Mouse (Mus musculus) erythroblast, embryonic 14.5 days (primary cell): Measurements from ENCODE around the gene Tacr1. TPM values are rescaled to one million over a fixed set of nuclear protein-coding genes. Genes with fewer than 3 reads are reported as not detected.

Source experiments
- H3K27me3 ChIP-seq: 2 replicates; pipeline ENCODE4 v1.6.1; 2012; ENCODE audit warnings: inconsistent platforms; ENCODE audit not compliant: control insufficient read depth
- H3K36me3 ChIP-seq: 2 replicates; pipeline ENCODE4 v1.6.1; 2012; ENCODE audit warnings: mild to moderate bottlenecking, inconsistent platforms; ENCODE audit not compliant: control insufficient read depth
- H3K4me1 ChIP-seq: 2 replicates; pipeline ENCODE4 v1.6.1; 2012; ENCODE audit warnings: inconsistent platforms; ENCODE audit not compliant: control insufficient read depth
- H3K4me3 ChIP-seq: replicated peaks from 2 replicates; pipeline ENCODE3; 2012; ENCODE audit warnings: moderate library complexity, mild to moderate bottlenecking, inconsistent platforms
- H3K9me3 ChIP-seq: 2 replicates; pipeline ENCODE4 v1.6.1; 2012; ENCODE audit warnings: low read length, inconsistent platforms, mixed read lengths; ENCODE audit not compliant: control insufficient read depth
- GATA1 ChIP-seq: IDR thresholded peaks from 2 replicates; pipeline ENCODE4 v1.6.1; 2012; ENCODE audit warnings: low read length, inconsistent platforms, mixed read lengths
- TAL1 ChIP-seq: IDR thresholded peaks from 3 replicates; pipeline ENCODE4 v1.6.1; 2012; ENCODE audit warnings: low read length, inconsistent platforms, mixed read lengths
- polyA plus RNA-seq: library from polyadenylated mRNA; stranded (reverse); fragments of >175 nt; gene quantifications from 2 replicates; pipeline ENCODE4 v1.2.3, GENCODE M21; 2012

The Tacr1 gene
- polyA plus RNA-seq, 1 experiment, result not detected

DNA sequence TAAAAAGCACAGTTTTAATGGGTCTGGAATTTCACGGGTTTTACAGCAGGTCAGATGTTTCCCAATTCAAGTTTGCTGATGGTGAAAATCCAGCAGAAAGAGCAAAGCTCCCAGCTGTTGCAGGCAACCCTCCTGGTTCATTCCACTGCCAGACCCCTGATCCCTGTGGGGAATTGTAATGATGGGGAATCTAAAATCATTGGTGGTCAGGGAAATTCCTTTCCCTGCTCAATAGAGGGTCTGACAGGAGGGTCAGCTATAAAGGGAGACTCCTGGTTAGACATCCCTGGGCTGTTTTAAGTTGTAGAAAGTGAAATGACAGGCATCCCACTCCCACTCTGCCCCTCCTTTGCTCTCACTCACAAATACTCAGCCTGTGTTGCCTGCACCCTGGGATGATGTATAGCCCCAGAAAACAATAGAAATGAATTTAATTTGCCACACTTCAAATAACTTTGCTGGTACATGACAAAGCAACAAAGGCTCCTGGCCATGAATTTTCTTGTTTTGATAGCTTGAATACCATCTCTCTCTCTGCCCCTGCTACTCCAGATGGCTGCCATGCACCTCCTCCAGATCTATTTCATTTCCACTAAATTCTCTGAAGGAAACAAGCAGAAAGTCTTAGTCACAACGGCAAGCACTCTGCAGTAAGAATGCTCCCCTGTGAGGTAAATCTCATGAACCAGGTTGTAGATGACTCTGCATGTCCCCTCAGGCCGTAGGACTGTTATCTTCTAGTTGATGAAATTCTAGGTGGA, 123.2 kb downstream of the Tacr1 start:
- Histone ChIP-seq H3K27me3 (no peaks in the 10 kb centered on the region), H3K36me3 (no peaks in the 10 kb centered on the region), H3K4me1 (no peaks in the 10 kb centered on the region), H3K4me3 (no peak overlapping the region), H3K9me3 (no peaks in the 10 kb centered on the region)
- TF ChIP-seq TAL1 (no peak), GATA1 (no peak)

DNA sequence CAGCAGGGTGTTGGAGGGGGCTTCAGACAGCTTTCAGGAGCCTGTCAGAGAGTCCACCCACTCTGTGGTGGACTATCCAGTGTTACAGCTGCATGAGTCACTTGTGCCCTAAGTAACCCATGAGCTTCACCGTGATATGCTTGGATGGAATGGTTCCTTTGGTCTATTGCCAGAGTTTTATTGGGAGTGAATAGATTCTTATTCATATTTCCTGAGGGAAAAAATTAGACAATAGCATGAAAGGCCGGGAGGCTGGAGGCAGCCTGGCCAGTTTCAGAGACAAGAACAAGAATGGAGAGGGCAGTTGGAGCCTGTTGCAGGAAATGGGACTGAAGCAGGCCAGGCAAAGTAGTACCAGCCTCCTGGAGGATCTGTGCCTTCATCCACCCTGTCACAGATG, 126.5 kb downstream of the Tacr1 start:
- H3K36me3 ChIP-seq, result no peaks in the 10 kb centered on the region
- TF ChIP-seq TAL1 (no peak), GATA1 (no peak)
- no peaks in the 10 kb centered on the region for H3K27me3 ChIP-seq
- no peak overlapping the region for H3K4me3 ChIP-seq
- H3K4me1 ChIP-seq, result no peaks in the 10 kb centered on the region
- H3K9me3 ChIP-seq, result no peaks in the 10 kb centered on the region

DNA sequence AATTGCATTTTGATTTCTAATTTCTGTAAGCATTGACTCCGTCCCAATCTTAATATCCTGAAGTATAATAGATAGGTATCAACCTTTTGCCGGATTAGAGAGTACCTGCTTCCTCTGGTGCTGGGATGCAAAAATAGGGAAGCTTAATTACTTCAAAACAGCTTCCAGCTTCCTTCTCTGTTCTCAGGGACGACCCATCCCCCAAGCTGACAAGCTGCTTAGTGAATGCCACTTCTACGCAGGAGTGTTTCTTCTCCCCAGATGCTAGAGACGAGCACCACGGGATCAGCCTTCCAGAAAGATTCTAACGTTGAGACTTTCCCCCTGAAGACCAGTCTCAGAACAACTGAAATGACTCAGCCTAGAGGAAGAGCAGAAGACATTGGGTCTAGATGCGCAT, 134.5 kb downstream of the Tacr1 start:
- Histone ChIP-seq H3K4me1 (no peaks in the 10 kb centered on the region), H3K36me3 (no peaks in the 10 kb centered on the region), H3K27me3 (0 out of 2 replicates have a peak, but pooled peaks cover 3% of the 10 kb centered on the region), H3K4me3 (no peak overlapping the region), H3K9me3 (no peaks in the 10 kb centered on the region)
- no peak for TF ChIP-seq TAL1
- TF ChIP-seq GATA1, result no peak

DNA sequence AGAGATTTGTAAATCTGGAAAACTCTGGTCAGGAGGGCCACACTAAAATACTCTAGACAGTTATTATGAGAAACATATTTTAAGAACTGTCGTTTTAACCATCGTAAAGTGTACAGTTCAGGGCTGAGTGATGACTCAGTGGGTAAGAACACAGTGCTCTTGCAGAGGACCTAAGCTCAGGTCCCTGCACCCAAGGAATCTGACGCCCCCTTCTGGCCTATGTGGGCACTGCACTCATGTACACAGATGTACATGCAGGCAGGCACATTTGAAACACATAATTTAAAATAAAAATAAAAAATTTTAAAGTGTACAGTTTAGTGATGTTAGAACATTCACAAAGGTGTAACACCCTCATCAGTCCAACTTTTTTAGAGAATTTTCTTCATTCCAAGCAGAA, 147.1 kb downstream of the Tacr1 start:
- Histone ChIP-seq H3K9me3 (peaks cover 14% of the 10 kb centered on the region), H3K27me3 (no peaks in the 10 kb centered on the region), H3K36me3 (no peaks in the 10 kb centered on the region), H3K4me1 (no peaks in the 10 kb centered on the region), H3K4me3 (no peak overlapping the region)
- TF ChIP-seq TAL1 (no peak), GATA1 (no peak)

DNA sequence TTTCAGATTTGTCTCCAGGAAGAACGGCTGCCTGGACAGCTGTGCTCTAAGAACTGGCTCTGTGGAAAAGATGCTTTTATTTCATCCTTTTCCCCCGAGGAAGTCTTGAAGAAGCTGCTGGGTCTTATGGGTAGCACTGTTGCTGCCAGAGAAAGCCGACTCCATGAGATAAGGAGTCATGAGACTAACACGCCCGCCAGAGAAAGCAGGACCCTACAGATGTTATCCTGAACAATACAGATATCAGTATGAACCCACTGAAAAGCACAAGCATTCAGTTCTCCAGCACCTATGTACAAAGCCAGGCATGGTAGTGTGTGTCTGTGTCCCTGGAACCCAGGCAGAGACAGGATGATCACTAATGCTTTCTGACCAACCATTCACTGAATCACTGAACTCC, 173.3 kb downstream of the Tacr1 start:
- H3K27me3 ChIP-seq, result no peaks in the 10 kb centered on the region
- peaks cover 58% of the 10 kb centered on the region for H3K4me1 ChIP-seq
- TF ChIP-seq GATA1 (peak; percentile 65), TAL1 (peak; percentile 80)
- no peaks in the 10 kb centered on the region for H3K36me3 ChIP-seq
- H3K4me3 ChIP-seq, result peak overlapping the region; percentile 38
- H3K9me3 ChIP-seq, result 0 out of 2 replicates have a peak, but pooled peaks cover under 1% of the 10 kb centered on the region

DNA sequence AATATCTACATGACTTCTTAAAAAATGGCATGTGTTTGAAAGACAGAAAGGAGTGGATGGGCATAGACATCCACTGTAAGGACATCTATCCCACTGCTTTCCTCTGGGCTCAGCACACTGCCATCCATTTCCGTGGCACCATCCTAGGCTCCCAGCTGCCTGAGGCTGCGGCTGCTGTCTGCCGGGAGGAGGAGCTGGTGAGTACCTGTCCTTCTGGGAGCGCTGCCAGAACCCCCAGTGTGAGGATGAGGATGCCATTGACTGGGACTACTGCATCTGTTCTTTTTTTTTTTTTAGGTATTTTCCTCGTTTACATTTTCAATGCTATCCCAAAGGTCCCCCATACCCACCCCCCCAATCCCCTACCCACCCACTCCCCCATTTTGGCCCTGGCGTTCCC, 183.3 kb downstream of the Tacr1 start:
- Histone ChIP-seq H3K36me3 (no peaks in the 10 kb centered on the region), H3K9me3 (0 out of 2 replicates have a peak, but pooled peaks cover 2% of the 10 kb centered on the region), H3K4me1 (peaks cover 3% of the 10 kb centered on the region; the same call in 1 of the 2 replicates), H3K4me3 (no peak overlapping the region), H3K27me3 (no peaks in the 10 kb centered on the region)
- TF ChIP-seq TAL1 (no peak), GATA1 (no peak)

DNA sequence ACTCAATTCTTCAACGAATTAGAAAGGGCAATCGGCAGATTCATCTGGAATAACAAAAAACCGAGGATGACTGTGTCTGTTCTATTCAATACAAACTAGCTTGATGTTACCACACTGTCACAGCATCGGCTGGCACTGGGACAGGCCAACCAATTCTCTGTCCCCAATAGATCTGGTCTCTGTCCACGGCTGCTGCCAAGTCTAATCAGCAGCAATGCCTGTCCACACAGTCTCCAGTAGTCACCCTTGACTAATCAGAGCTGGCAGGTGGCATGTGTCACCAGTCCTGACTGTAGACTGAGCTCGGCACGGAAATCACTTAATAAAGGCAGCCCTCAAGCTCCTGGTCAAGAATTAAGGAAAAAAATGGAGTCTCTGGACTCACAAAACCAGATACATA, 187.3 kb downstream of the Tacr1 start:
- Histone ChIP-seq H3K4me3 (no peak overlapping the region), H3K27me3 (0 out of 2 replicates have a peak, but pooled peaks cover 3% of the 10 kb centered on the region), H3K4me1 (no peaks in the 10 kb centered on the region), H3K36me3 (no peaks in the 10 kb centered on the region), H3K9me3 (no peaks in the 10 kb centered on the region)
- TF ChIP-seq GATA1 (no peak), TAL1 (no peak)

DNA sequence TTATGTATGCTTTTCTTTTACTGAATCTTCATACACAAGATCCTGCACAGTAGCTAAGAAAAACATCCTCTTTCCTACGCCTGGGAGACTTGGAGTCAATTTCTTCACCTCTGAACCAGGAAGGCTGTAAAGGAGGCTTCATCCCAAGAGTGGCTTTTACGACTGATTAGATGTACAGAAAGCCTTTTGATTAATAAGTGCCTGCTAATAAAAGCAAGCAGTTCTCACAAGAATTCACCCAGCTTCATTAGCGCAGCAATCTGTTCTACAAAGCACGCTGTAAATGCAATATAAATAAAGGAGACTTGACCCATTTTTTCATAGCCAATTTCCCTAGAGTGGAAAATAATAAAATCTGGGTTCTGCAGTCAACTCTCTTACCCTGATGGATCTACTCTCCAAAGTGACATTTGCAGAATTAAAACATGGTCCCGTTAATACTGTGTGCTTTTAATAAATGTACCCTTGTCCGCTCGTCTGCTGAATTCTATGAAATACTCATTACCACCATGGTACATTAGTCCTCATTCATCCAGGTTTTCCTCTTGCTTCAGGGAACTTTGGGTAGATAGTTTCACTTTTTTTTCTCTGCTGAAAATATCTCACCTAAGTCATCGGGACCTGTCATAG, 193.4 kb downstream of the Tacr1 start:
- no peaks in the 10 kb centered on the region for H3K36me3 ChIP-seq
- 0 out of 2 replicates have a peak, but pooled peaks cover under 1% of the 10 kb centered on the region for H3K9me3 ChIP-seq
- H3K4me1 ChIP-seq, result no peaks in the 10 kb centered on the region
- no peak overlapping the region for H3K4me3 ChIP-seq
- 0 out of 2 replicates have a peak, but pooled peaks cover 3% of the 10 kb centered on the region for H3K27me3 ChIP-seq
- TF ChIP-seq GATA1 (no peak), TAL1 (no peak)

DNA sequence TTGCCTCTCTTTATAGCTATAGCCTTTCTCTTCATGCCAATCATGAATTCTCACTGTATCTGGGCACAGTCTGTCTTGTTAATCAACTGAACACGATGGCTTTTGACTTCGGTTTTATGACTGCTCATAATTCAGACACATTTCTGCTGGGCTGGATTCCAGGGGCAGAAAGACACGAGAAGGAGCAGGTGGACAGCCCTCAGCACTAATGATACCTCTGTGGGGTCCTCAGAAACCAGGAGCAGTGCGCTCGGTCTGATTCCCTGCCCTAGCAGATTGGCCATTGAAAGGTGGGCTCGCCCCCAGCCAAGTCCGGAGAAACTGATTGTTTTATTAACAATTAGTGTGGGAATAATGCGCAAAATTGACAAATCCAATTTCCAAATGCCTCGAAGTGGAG, 201.1 kb downstream of the Tacr1 start:
- Histone ChIP-seq H3K4me1 (no peaks in the 10 kb centered on the region; the same call in 1 of the 2 replicates), H3K27me3 (no peaks in the 10 kb centered on the region), H3K36me3 (no peaks in the 10 kb centered on the region), H3K9me3 (0 out of 2 replicates have a peak, but pooled peaks cover 2% of the 10 kb centered on the region), H3K4me3 (no peak overlapping the region)
- TF ChIP-seq GATA1 (no peak), TAL1 (no peak)
